Mouse (Mus musculus) skeletal muscle tissue, adult 2 months (tissue): ENCODE data around the gene Sit1.

ENCODE experiments used
- DNase-seq: peaks from one replicate; pipeline ENCODE4 v3.0.0-alpha.2; 2012; ENCODE audit warnings: low read depth, low spot score

Sit1 gene

GRCm38 (mm10) chr4:43483535-43484091, at the start of gene Sit1:
Gene Sit1 (minus strand): TSS chr4:43483734.
- no peak for DNase-seq

DNA sequence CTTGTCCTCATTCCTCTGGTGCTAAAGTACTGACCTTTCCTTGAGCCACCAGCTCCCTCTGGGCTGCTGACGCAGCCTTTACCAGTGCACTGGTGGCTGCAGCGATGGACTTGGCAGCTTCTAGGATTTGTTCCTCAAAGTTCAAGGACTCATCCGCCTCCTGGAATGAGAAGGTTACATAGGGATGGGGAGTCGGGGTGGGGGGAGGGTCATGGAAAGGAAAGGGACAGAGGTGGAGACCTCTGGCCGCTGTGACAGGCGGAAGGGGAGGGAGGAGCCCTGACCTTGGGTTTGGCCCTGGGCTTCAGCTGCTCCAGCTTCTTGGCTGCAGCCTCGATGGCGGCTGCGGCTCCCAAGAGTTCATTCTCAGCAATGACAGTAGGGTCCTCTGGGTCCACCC, 49.7 kb upstream of the Sit1 start:
- DNase-seq = peak; percentile 68

- DNase-seq = peak; percentile 84
Measured at GRCm38 (mm10) chr4:43530581-43530980, 47.0 kb upstream of the Sit1 start.

GRCm38 (mm10) chr4:43530081-43530501, 46.6 kb upstream of the Sit1 start:
- no peak for DNase-seq

- no peak for DNase-seq
Measured at GRCm38 (mm10) chr4:43528487-43528886, 45.0 kb upstream of the Sit1 start.

GRCm38 (mm10) chr4:43527880-43528279, 44.3 kb upstream of the Sit1 start:
- DNase-seq = no peak

GRCm38 (mm10) chr4:43519956-43520355, 36.4 kb upstream of the Sit1 start:
- peak; percentile 95 for DNase-seq

DNA sequence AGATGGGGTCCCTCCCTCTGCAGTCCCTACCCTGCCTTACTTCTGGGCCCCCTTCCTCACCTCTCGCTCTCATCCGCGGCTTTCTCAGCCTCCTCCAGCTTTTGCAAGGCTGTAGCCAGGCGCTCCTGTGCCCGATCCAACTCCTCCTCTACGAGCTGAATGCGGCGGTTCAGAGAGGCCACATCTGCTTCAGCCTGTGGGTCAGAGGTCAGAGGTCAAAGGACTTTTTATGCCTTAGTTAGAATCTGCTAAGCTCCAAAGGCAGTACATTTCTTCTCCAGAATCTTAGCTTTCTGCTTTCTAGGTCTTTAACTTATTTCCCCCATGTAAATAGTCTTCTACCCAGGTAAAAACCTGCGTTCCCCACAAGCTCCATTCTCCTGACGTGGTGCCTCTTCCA, 36.0 kb upstream of the Sit1 start:
- DNase-seq = no peak

DNA sequence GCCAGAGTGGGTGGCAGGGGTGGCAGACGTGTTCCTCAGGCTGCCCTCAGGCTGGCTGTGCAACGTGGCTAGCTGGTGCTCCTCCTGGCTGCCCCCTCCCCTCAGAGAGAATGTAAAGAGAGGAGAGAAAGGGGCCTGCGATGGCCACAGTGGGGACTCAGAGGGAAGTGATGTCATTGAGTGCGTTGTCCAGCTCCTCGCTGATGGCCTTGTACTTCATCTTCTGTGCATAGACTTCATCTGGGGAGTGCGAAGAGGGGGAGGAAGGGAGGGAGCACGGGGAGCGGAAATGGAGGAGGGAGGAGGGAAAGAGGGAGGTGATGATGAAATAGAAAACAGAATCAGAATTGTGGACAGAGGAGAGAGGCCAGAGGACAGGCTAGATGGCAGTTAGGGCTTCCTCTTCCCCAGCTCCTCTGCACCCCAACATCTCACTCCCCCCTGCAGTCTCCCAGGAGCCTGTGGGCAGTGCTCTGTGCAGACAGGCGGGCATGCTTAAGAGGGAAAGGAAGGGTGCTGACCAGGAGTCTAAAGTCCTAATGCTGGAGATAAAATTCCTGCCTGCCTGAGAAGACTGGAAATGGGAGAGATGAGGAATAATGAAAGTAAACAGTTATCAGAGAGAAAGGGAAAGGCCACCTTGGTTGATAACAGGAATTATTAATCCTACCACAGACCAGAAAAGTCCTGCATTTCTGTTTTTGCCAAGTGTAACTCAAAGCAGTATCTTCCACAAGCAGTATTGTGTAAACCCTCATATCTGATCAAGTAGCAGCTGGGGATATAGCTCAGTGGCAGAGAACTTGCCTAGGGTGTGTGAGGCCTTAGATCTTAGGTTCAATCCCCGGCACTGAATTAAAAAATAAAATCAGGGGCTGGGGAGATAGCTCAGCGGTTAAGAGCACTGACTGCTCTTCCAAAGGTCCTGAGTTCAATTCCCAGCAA, 32.5 kb upstream of the Sit1 start:
- DNase-seq = no peak

- no peak for DNase-seq
Measured at GRCm38 (mm10) chr4:43513791-43514190, 30.3 kb upstream of the Sit1 start.

GRCm38 (mm10) chr4:43513300-43513699, 29.8 kb upstream of the Sit1 start:
- no peak for DNase-seq

DNA sequence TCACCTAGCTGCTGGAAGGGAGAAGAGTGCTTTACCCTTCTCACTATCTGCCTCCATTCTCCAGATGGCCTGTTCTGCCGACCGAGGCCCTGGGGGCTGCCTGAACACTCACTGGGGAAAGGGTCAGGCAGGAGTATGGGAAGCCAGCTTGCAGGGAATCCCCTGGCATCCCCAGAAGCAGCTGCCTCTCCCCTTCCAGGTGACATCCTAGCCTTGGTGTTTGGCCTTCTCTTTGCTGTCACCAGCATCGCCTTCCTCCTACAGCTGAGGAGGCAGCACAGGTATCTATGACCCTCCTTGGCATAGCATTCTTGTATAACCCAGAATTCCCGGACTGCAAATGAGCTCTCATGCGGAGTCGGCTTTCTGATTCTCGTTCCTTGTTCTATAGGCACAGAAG, 29.1 kb upstream of the Sit1 start:
- no peak for DNase-seq

DNA sequence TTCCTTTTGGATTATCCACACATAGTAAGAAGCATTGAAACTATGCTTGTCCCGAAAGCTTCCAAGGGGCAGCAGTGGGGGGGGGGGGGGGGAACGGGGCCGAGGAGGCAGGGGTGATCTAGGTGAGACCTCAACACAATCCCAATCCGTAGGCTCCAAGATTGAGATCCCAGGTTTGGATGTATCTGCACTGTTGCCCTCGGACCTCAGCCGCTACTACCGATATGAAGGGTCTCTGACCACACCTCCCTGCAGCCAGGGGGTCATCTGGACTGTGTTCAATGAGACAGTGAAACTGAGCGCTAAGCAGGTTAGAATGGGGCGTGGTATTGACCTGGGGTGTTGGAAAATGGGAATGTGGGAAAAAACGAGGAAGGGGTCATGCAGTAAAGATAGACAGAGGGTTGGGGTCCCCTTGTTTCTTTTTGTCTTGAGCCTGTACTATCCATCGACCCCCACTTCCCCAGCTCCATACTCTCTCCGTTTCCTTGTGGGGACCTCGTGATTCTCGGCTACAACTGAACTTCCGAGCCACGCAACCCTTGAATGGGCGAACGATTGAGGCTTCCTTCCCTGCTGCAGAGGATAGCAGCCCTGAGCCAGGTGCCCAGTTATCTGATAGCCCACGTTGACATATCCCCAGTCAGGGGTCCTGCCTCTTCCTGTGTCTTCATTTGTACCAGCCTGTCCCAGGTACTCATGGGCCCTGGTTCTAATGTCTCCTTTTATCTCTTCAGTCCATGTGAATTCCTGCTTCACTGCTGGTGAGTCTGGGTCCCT, 28.3 kb upstream of the Sit1 start:
- DNase-seq = no peak

- DNase-seq = no peak
Measured at GRCm38 (mm10) chr4:43509109-43509508, 25.6 kb upstream of the Sit1 start.

DNA sequence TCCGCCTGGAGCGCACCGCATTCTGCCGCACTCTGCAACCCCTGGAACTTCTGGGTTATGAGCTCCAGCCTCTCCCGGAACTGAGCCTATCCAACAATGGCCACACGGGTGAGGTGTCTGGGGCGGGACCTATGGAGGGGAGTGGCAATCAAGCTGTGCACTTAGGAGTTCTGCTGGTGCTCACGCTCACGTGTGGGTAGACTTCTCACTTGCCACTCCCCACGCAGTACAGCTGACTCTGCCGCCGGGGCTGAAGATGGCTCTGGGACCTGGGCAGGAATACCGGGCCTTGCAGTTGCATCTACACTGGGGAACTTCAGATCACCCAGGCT, 25.1 kb upstream of the Sit1 start:
- DNase-seq = no peak

GRCm38 (mm10) chr4:43507938-43508665, 24.6 kb upstream of the Sit1 start:
- DNase-seq = no peak

DNA sequence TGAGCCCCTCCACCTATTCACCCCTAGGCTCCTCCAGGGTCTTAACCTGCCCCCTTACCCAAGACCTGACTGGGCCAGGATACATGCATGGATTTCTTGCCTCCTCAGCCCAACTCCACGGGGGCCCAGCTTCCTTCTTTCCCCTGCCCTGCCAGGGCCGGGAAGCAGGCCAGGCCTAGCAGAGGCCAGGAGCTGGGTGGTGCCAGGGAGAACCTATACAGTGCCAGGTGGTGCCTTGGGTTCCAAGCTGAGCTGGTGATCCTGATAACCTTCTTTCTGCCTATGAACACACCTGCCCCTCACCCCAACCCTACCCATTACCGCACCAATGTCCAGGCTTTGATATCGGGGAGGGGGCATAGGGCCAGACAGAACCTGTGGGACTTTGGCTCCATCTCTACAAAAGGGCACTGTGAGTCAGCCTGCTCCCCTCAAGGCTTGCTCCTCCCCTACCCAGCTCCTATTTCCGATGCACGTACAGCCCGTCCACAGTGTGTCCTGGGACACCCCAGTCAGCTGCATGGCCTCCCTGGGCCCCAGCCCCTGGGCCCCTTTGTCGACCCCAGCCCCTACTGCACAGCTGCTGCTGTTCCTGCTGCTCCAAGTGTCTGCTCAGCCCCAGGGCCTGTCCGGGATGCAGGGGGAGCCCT, 23.1 kb upstream of the Sit1 start, which contains the start of gene Car9:
Gene Car9 (plus strand): TSS at position 431 of the 650 bp plus-strand sequence.
- no peak for DNase-seq

- no peak for DNase-seq
Measured at GRCm38 (mm10) chr4:43506074-43506473, 22.5 kb upstream of the Sit1 start.

DNA sequence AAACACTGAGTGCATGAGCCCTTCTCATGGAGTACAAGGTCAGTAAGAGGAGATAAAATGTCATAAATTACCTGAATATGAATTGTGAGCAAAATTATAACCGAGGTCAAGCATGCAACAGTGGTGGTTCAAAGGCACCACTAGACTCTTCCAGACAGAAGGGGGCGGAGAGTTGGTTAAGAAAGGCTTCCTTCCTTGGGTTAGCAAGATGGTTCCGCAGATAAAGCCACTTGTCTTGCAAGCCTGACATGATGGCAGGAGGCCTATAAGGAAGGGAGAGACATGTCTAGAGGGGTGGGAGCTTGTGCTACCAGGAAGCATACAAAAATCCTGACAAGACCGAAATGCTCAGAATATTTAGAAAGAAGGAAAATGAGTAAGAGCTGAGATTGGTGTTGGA, 20.7 kb upstream of the Sit1 start:
- DNase-seq = no peak

DNA sequence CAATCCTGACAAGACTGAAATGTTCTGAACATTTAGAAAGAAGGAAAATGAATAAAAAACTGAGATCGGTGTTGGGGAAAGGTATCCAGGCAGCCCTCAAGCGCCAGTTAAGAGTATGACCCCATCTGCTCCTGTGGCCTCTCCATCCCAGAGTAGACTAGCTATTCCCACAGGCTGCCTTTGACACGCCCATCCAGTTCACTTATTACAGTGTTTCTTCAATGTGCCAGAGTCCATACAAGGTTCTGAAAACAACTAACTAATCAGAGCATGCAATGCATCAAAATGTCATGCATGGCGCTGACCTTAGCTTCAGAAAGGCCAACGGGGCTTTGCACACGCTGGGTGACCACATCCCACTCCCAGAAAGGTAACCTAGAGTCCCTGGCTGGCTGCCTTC, 20.0 kb upstream of the Sit1 start:
- DNase-seq = no peak

GRCm38 (mm10) chr4:43503041-43503440, 19.5 kb upstream of the Sit1 start:
- no peak for DNase-seq
